Mouse (Mus musculus): ENCODE results near the gene Usf1.

The Usf1 gene

GRCm38 (mm10) chr1:171454926-171455325, 43.8 kb downstream of the Usf1 start:
- DNase-seq = no peak

GRCm38 (mm10) chr1:171457568-171457967, 46.5 kb downstream of the Usf1 start:
- DNase-seq = no peak

- no peak for DNase-seq
Measured at GRCm38 (mm10) chr1:171459791-171460190, 48.7 kb downstream of the Usf1 start.

GRCm38 (mm10) chr1:171460551-171461503, 49.7 kb downstream of the Usf1 start:
- DNase-seq = no peak

GRCm38 (mm10) chr1:171463133-171463532, 52.0 kb downstream of the Usf1 start:
- DNase-seq = no peak

GRCm38 (mm10) chr1:171465749-171466412, 54.8 kb downstream of the Usf1 start:
- DNase-seq = no peak

GRCm38 (mm10) chr1:171466565-171466964, 55.5 kb downstream of the Usf1 start:
- DNase-seq = no peak

Data from thymus, adult 18-20 months (tissue).